Mouse (Mus musculus) lung, postnatal 0 days (tissue): ENCODE measurements around the gene Rbms1. TPM values are rescaled to one million over a fixed set of nuclear protein-coding genes. Genes with fewer than 3 reads are reported as not detected.
A peak's percentile ranks its signal among the peaks of the same experiment; 100 is the strongest.

ENCODE experiments used
- ATAC-seq: fragments of 200-750 bp; cut with Nextera tagmentation; 2 replicates; pipeline ENCODE4 v1.8.0; 2017; ENCODE audit warnings: moderate library complexity
- DNase-seq: peaks from one replicate; pipeline ENCODE4 v3.0.0-alpha.2; 2016; ENCODE audit warnings: low spot score
- H3K27ac ChIP-seq: fragments of 300-500 bp; sonication (generic); 2 replicates; pipeline ENCODE4 v1.5.1; 2014; ENCODE audit warnings: antibody characterized with exemption, mild to moderate bottlenecking, low read length, mixed read lengths
- H3K27me3 ChIP-seq: fragments of 300-500 bp; sonication (generic); replicated peaks from 2 replicates; pipeline ENCODE4 v1.6.1; 2014; ENCODE audit warnings: low read length, mixed read lengths; ENCODE audit not compliant: insufficient read depth
- H3K36me3 ChIP-seq: fragments of 300-500 bp; sonication (generic); 2 replicates; pipeline ENCODE4 v1.6.1; 2014; ENCODE audit warnings: low read length, mixed read lengths; ENCODE audit not compliant: insufficient read depth
- H3K4me1 ChIP-seq: fragments of 300-500 bp; sonication (generic); 2 replicates; pipeline ENCODE4 v1.6.1; 2014; ENCODE audit warnings: antibody characterized with exemption, low read depth, low read length, mixed read lengths; ENCODE audit not compliant: insufficient read depth
- H3K4me2 ChIP-seq: fragments of 300-500 bp; sonication (generic); replicated peaks from 2 replicates; pipeline ENCODE4 v1.6.1; 2014; ENCODE audit warnings: low read depth, mild to moderate bottlenecking, low read length, moderate library complexity, mixed read lengths
- H3K4me3 ChIP-seq: fragments of 300-500 bp; sonication (generic); 2 replicates; pipeline ENCODE4 v1.5.1; 2014; ENCODE audit warnings: low read depth, low read length
- H3K9ac ChIP-seq: fragments of 300-500 bp; sonication (generic); replicated peaks from 2 replicates; pipeline ENCODE4 v1.6.1; 2014; ENCODE audit warnings: low read depth, mild to moderate bottlenecking
- H3K9me3 ChIP-seq: fragments of 300-500 bp; sonication (generic); 2 replicates; pipeline ENCODE4 v1.6.1; 2016; ENCODE audit warnings: low read length, mixed read lengths
- CTCF ChIP-seq: IDR thresholded peaks from 2 replicates; pipeline ENCODE4 v1.5.1; 2016; ENCODE audit warnings: antibody characterized with exemption, mild to moderate bottlenecking
- EP300 ChIP-seq: IDR thresholded peaks from 2 replicates; pipeline ENCODE4 v1.6.1; 2016; ENCODE audit warnings: antibody characterized with exemption, mild to moderate bottlenecking, control low read depth
- WGBS: fragments of 180-500 bp; shearing (Covaris S2); extraction: QIAGEN DNeasy Blood & Tissue Kit; methylation state at CpG from one replicate; pipeline ENCODE4 v1.1.7; 2014; 5-methylcytosine and 5-hydroxymethylcytosine counted together
- polyA plus RNA-seq: library from polyadenylated mRNA; unstranded; fragments of >200 nt; fragmentation: Nextera tagmentation; extraction: Ambion mirVana; gene quantifications from 2 replicates; pipeline ENCODE4 v1.2.1, GENCODE M21; 2015

The Rbms1 gene
- polyA plus RNA-seq, 1 experiment from 2014 or later: 156 TPM

- TF ChIP-seq CTCF (no peak), EP300 (no peak)
- no peak overlapping the region for H3K4me3 ChIP-seq
- 76% methylated on average over 3 of the region's 3 CpGs for WGBS
Observed at GRCm38 (mm10) chr2:60821635-60822034, 141.4 kb downstream of the Rbms1 start.

GRCm38 (mm10) chr2:60818632-60819031, 144.4 kb downstream of the Rbms1 start:
- Histone ChIP-seq H3K36me3 (no peaks in the 10 kb centered on the region), H3K27ac (no peak overlapping the region), H3K4me2 (no peak overlapping the region), H3K4me3 (no peak overlapping the region), H3K9ac (no peak overlapping the region), H3K4me1 (0 out of 2 replicates have a peak, but pooled peaks cover 4% of the 10 kb centered on the region), H3K9me3 (no peaks in the 10 kb centered on the region), H3K27me3 (no peaks in the 10 kb centered on the region)
- no peak for ATAC-seq
- TF ChIP-seq CTCF (no peak), EP300 (no peak)
- DNase-seq: no peak
- WGBS: 30% methylated on average over 2 of the region's 2 CpGs

More at GRCm38 (mm10) chr2:60821635-60822034, 141.4 kb downstream of the Rbms1 start:
- Histone ChIP-seq H3K36me3 (no peaks in the 10 kb centered on the region), H3K4me1 (peaks cover 13% of the 10 kb centered on the region; the same call in 1 of the 2 replicates), H3K27ac (no peak overlapping the region), H3K9me3 (no peaks in the 10 kb centered on the region), H3K27me3 (no peaks in the 10 kb centered on the region), H3K4me2 (no peak overlapping the region), H3K9ac (no peak overlapping the region)
- ATAC-seq (no peak), DNase-seq (peak; percentile 20)

GRCm38 (mm10) chr2:60816307-60816706, 146.7 kb downstream of the Rbms1 start:
- no peak for DNase-seq
- peaks cover 12% of the 10 kb centered on the region; the same call in 1 of the 2 replicates for H3K4me1 ChIP-seq

DNA sequence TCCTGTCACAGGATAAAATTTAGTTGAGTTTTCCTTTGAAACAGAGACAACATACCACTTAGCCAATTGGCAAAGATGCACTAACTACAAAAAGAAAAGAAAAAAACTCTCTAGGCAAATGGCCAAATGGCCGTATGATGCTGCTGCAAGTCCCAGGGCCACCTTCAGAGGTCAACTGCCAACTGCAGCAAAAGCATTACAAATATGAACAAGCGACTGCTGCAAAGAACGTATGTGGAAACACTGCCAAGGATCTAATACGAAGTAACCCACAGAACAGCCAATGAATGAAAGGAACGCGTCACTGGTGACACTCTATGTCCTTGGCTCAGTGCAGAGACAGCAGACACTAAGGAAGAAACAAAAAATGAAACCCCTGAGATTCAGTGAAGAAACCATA, 148.2 kb downstream of the Rbms1 start:
- no peaks in the 10 kb centered on the region for H3K36me3 ChIP-seq
- H3K4me1 ChIP-seq: peaks cover 17% of the 10 kb centered on the region; the same call in 1 of the 2 replicates
- H3K9ac ChIP-seq: no peak overlapping the region
- no peaks in the 10 kb centered on the region for H3K27me3 ChIP-seq
- DNase-seq (peak; percentile 66), ATAC-seq (peak; percentile 39; the same call in 1 of the 2 replicates)
- no peak overlapping the region for H3K4me3 ChIP-seq
- H3K27ac ChIP-seq: no peak overlapping the region
- H3K4me2 ChIP-seq: no peak overlapping the region
- TF ChIP-seq EP300 (no peak), CTCF (no peak)
- 45% methylated on average over 6 of the region's 6 CpGs for whole genome bisulfite sequencing
- H3K9me3 ChIP-seq: no peaks in the 10 kb centered on the region

More at GRCm38 (mm10) chr2:60816307-60816706, 146.7 kb downstream of the Rbms1 start:
- no peaks in the 10 kb centered on the region for H3K36me3 ChIP-seq
- H3K27ac ChIP-seq: no peak overlapping the region
- H3K9ac ChIP-seq: no peak overlapping the region
- H3K9me3 ChIP-seq: no peaks in the 10 kb centered on the region
- TF ChIP-seq CTCF (no peak), EP300 (no peak)
- WGBS: 62% methylated on average over 2 of the region's 2 CpGs
- no peak overlapping the region for H3K4me2 ChIP-seq
- ATAC-seq: no peak
- H3K4me3 ChIP-seq: no peak overlapping the region
- no peaks in the 10 kb centered on the region for H3K27me3 ChIP-seq

GRCm38 (mm10) chr2:60812949-60813348, 150.0 kb downstream of the Rbms1 start:
- TF ChIP-seq CTCF (no peak), EP300 (no peak)
- H3K9ac ChIP-seq: no peak overlapping the region
- H3K4me3 ChIP-seq: no peak overlapping the region
- no peak overlapping the region for H3K27ac ChIP-seq
- WGBS: 56% methylated on average over 12 of the region's 12 CpGs
- H3K4me1 ChIP-seq: peaks cover 29% of the 10 kb centered on the region
- no peaks in the 10 kb centered on the region for H3K27me3 ChIP-seq
- no peaks in the 10 kb centered on the region for H3K36me3 ChIP-seq
- no peaks in the 10 kb centered on the region for H3K9me3 ChIP-seq
- DNase-seq (peak; percentile 59), ATAC-seq (no peak)
- H3K4me2 ChIP-seq: no peak overlapping the region

DNA sequence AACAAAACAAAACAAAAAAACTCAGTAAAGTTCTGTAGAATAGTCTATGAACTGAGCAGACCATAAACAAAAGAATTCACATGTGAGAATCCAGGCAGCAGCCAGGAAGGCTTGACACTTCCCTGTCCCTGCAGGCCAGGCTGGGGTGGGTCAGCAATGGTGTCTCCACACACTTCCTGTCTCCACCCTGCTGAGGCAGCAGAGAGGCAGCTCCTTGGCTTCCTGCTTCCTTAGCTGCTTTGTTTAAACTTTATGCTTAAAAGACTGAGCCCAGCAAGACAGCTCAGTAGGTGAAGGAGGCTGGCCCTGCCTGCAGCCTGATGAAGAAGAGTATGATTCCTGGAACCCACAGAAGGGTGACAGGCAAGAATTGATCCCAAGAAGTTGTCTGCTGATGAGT, 152.4 kb downstream of the Rbms1 start:
- ATAC-seq: peak; percentile 83
- peak; percentile 64 for TF ChIP-seq CTCF
- peak; percentile 75 for TF ChIP-seq EP300
- Histone ChIP-seq H3K9me3 (no peaks in the 10 kb centered on the region), H3K4me1 (peaks cover 39% of the 10 kb centered on the region), H3K27me3 (no peaks in the 10 kb centered on the region), H3K4me2 (no peak overlapping the region), H3K27ac (peak overlapping the region; percentile 66), H3K4me3 (no peak overlapping the region), H3K36me3 (no peaks in the 10 kb centered on the region), H3K9ac (no peak overlapping the region)
- DNase-seq: peak; percentile 89

DNA sequence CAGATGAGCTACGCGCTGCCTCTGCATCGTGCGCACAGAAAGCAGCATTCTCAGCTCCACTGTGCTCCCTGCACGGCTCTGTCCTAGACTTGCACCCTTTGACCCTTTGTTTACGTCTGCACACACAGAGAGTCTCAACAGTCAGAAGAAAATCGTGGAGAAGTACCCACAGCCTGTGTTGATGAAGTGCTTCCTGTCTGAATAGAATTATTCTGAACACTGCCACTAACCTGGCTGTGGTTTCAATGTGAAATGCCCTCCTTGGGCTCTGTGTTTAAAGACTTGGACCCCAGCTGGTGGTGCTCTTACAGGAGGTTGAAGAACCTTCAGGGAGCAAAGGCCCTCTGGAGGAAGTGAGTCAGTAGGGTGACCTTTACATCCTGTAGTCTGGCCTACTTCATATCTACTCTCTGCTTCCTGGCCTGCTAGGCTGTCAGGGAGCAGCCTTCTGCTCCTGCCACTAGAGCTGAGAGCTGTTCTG, 153.5 kb downstream of the Rbms1 start:
- peaks cover 39% of the 10 kb centered on the region for H3K4me1 ChIP-seq
- no peaks in the 10 kb centered on the region for H3K27me3 ChIP-seq
- 41% methylated on average over 7 of the region's 7 CpGs for WGBS
- H3K9ac ChIP-seq: no peak overlapping the region
- peak; percentile 47 for DNase-seq
- no peak overlapping the region for H3K4me3 ChIP-seq
- peak overlapping the region; percentile 48 for H3K27ac ChIP-seq
- ATAC-seq: peak; percentile 59
- TF ChIP-seq CTCF (peak; percentile 24; the same call in 1 of the 2 replicates), EP300 (peak; percentile 61)
- no peaks in the 10 kb centered on the region for H3K36me3 ChIP-seq
- H3K4me2 ChIP-seq: no peak overlapping the region
- H3K9me3 ChIP-seq: no peaks in the 10 kb centered on the region
